Mouse (Mus musculus): ENCODE measurements at regions not wholly inside any gene's neighbourhood (a gene's known extent, or its start where the extent isn't known, plus 50 kb on each side); places are given as distances from the start of the nearest gene placed in this dataset.
A peak's percentile ranks its signal among the peaks of the same experiment; 100 is the strongest.
"Not testable (repeated sequence)": the region's sequence is repeated elsewhere in the genome, so short reads cannot be mapped to it uniquely, and the experiment has no call there.

- H3K27ac ChIP-seq (ENCODE audit: low read depth, low read length), result no peak overlapping the region
- H3K27me3 ChIP-seq (ENCODE audit: control insufficient read depth, insufficient read depth, low read length), result no peaks in the 10 kb centered on the region
- H3K9me3 ChIP-seq (ENCODE audit: control insufficient read depth, low read length), result no peaks in the 10 kb centered on the region
- DNase-seq (ENCODE audit: low spot score, missing footprints), result no peak
- no peak overlapping the region for H3K4me3 ChIP-seq (ENCODE audit: low read depth, low read length)
- H3K9ac ChIP-seq (ENCODE audit: low read length), result no peak overlapping the region
- no peaks in the 10 kb centered on the region for H3K36me3 ChIP-seq (ENCODE audit: control insufficient read depth, insufficient read depth, low read length)
- 82% methylated on average over 7 of the region's 7 CpGs for WGBS
- ATAC-seq (ENCODE audit: low FRiP score), result no peak
- H3K4me1 ChIP-seq (ENCODE audit: control insufficient read depth, insufficient read depth, low read length), result no peaks in the 10 kb centered on the region
- no peak overlapping the region for H3K4me2 ChIP-seq
Measured at GRCm38 (mm10) chr4:6600766-6601367, 1638.0 kb downstream of the Car8 start.

DNA sequence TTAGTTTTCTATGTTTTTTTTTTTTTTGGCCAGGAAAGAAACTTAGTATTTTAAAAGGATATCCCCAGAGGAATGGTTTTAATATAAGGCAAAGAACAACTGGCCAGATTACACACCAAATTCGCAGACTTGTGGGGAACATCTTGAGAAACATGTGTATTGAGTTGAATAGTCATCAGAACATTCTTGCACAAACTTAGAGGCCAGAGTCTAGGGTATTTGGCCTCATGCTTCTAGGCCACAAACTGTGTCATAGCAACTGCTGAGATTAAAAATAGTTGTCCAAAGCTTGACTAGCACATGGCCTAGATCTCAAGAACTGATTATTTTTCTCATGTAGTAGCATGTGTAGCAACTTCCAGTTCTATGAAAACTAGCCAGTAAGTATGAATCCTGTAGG is 1642.5 kb downstream of the Car8 start:
- DNase-seq (ENCODE audit: low spot score, missing footprints) (no peak), ATAC-seq (ENCODE audit: low FRiP score) (no peak)
- Histone ChIP-seq H3K27me3 (ENCODE audit: control insufficient read depth, insufficient read depth, low read length) (no peaks in the 10 kb centered on the region), H3K27ac (ENCODE audit: low read depth, low read length) (no peak overlapping the region), H3K36me3 (ENCODE audit: control insufficient read depth, insufficient read depth, low read length) (no peaks in the 10 kb centered on the region), H3K4me3 (ENCODE audit: low read depth, low read length) (no peak overlapping the region), H3K4me1 (ENCODE audit: control insufficient read depth, insufficient read depth, low read length) (no peaks in the 10 kb centered on the region), H3K9me3 (ENCODE audit: control insufficient read depth, low read length) (no peaks in the 10 kb centered on the region), H3K9ac (ENCODE audit: low read length) (no peak overlapping the region), H3K4me2 (no peak overlapping the region)
- WGBS, result 79% methylated on average over 1 of the region's 1 CpGs

GRCm38 (mm10) chr4:6592890-6593289 is 1646.0 kb downstream of the Car8 start:
- ATAC-seq (ENCODE audit: low FRiP score); H3K27ac ChIP-seq (ENCODE audit: low read depth, low read length); H3K9ac ChIP-seq (ENCODE audit: low read length); H3K4me1 ChIP-seq (ENCODE audit: control insufficient read depth, insufficient read depth, low read length); DNase-seq (ENCODE audit: low spot score, missing footprints); H3K4me3 ChIP-seq (ENCODE audit: low read depth, low read length); H3K4me2 ChIP-seq; H3K27me3 ChIP-seq (ENCODE audit: control insufficient read depth, insufficient read depth, low read length); H3K36me3 ChIP-seq (ENCODE audit: control insufficient read depth, insufficient read depth, low read length); H3K9me3 ChIP-seq (ENCODE audit: control insufficient read depth, low read length): not testable (repeated sequence)
- 69% methylated on average over 3 of the region's 3 CpGs for WGBS

GRCm38 (mm10) chr4:6561604-6562357 is 1677.1 kb downstream of the Car8 start:
- Histone ChIP-seq H3K9me3 (ENCODE audit: control insufficient read depth, low read length) (no peaks in the 10 kb centered on the region), H3K27me3 (ENCODE audit: control insufficient read depth, insufficient read depth, low read length) (no peaks in the 10 kb centered on the region), H3K36me3 (ENCODE audit: control insufficient read depth, insufficient read depth, low read length) (no peaks in the 10 kb centered on the region), H3K9ac (ENCODE audit: low read length) (no peak overlapping the region), H3K4me1 (ENCODE audit: control insufficient read depth, insufficient read depth, low read length) (no peaks in the 10 kb centered on the region), H3K4me3 (ENCODE audit: low read depth, low read length) (no peak overlapping the region), H3K4me2 (no peak overlapping the region), H3K27ac (ENCODE audit: low read depth, low read length) (no peak overlapping the region)
- DNase-seq (ENCODE audit: low spot score, missing footprints) (peak; percentile 90), ATAC-seq (ENCODE audit: low FRiP score) (peak; percentile 74)
- 35% methylated on average over 11 of the region's 11 CpGs for WGBS

GRCm38 (mm10) chr4:6539626-6540025 is 1699.2 kb downstream of the Car8 start:
- Histone ChIP-seq H3K36me3 (ENCODE audit: control insufficient read depth, insufficient read depth, low read length) (no peaks in the 10 kb centered on the region), H3K9me3 (ENCODE audit: control insufficient read depth, low read length) (no peaks in the 10 kb centered on the region), H3K27ac (ENCODE audit: low read depth, low read length) (no peak overlapping the region), H3K27me3 (ENCODE audit: control insufficient read depth, insufficient read depth, low read length) (no peaks in the 10 kb centered on the region), H3K4me1 (ENCODE audit: control insufficient read depth, insufficient read depth, low read length) (no peaks in the 10 kb centered on the region), H3K4me2 (no peak overlapping the region), H3K4me3 (ENCODE audit: low read depth, low read length) (no peak overlapping the region), H3K9ac (ENCODE audit: low read length) (no peak overlapping the region)
- WGBS, result 95% methylated on average over 5 of the region's 5 CpGs
- no peak for DNase-seq (ENCODE audit: low spot score, missing footprints)
- no peak for ATAC-seq (ENCODE audit: low FRiP score)

- Histone ChIP-seq H3K9me3 (ENCODE audit: control insufficient read depth, low read length) (no peaks in the 10 kb centered on the region), H3K27ac (ENCODE audit: low read depth, low read length) (no peak overlapping the region), H3K9ac (ENCODE audit: low read length) (no peak overlapping the region), H3K4me2 (no peak overlapping the region), H3K36me3 (ENCODE audit: control insufficient read depth, insufficient read depth, low read length) (no peaks in the 10 kb centered on the region), H3K4me1 (ENCODE audit: control insufficient read depth, insufficient read depth, low read length) (no peaks in the 10 kb centered on the region), H3K4me3 (ENCODE audit: low read depth, low read length) (no peak overlapping the region), H3K27me3 (ENCODE audit: control insufficient read depth, insufficient read depth, low read length) (no peaks in the 10 kb centered on the region)
- 86% methylated on average over 1 of the region's 1 CpGs for WGBS
- DNase-seq (ENCODE audit: low spot score, missing footprints) (no peak), ATAC-seq (ENCODE audit: low FRiP score) (no peak)
Measured at GRCm38 (mm10) chr4:6532441-6532840, 1706.4 kb downstream of the Car8 start.

DNA sequence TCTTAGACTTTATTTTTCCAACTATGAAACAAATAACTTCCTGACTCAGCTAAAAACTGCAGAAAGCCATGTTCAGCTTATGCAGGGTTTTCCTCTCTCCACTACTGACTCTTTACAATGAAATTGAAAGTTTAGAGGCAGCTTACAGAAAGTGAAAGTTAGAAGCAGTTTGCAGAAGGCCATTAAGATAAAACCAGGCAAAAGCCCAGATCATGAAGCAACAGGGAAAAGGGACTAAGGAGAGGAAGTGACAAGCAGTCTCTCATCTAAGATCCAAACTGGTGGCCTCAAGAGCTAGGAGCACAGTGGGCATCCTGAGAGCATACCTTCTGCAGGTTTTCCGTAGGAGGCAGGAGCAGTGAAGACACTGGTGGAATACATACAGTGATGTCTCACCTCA is 1721.2 kb downstream of the Car8 start:
- Histone ChIP-seq H3K9ac (ENCODE audit: low read length) (no peak overlapping the region), H3K27me3 (ENCODE audit: control insufficient read depth, insufficient read depth, low read length) (no peaks in the 10 kb centered on the region), H3K4me1 (ENCODE audit: control insufficient read depth, insufficient read depth, low read length) (no peaks in the 10 kb centered on the region), H3K9me3 (ENCODE audit: control insufficient read depth, low read length) (no peaks in the 10 kb centered on the region), H3K27ac (ENCODE audit: low read depth, low read length) (no peak overlapping the region), H3K4me3 (ENCODE audit: low read depth, low read length) (no peak overlapping the region), H3K36me3 (ENCODE audit: control insufficient read depth, insufficient read depth, low read length) (no peaks in the 10 kb centered on the region), H3K4me2 (no peak overlapping the region)
- no peak for DNase-seq (ENCODE audit: low spot score, missing footprints)
- WGBS, result 96% methylated on average over 1 of the region's 1 CpGs
- no peak for ATAC-seq (ENCODE audit: low FRiP score)

- peak; percentile 72 for ATAC-seq (ENCODE audit: low FRiP score)
- H3K9me3 ChIP-seq (ENCODE audit: control insufficient read depth, low read length), result no peaks in the 10 kb centered on the region
- no peaks in the 10 kb centered on the region for H3K27me3 ChIP-seq (ENCODE audit: control insufficient read depth, insufficient read depth, low read length)
- no peaks in the 10 kb centered on the region for H3K36me3 ChIP-seq (ENCODE audit: control insufficient read depth, insufficient read depth, low read length)
- H3K4me3 ChIP-seq (ENCODE audit: low read depth, low read length), result no peak overlapping the region
- H3K27ac ChIP-seq (ENCODE audit: low read depth, low read length), result no peak overlapping the region
- WGBS, result 24% methylated on average over 6 of the region's 6 CpGs
- no peak overlapping the region for H3K4me2 ChIP-seq
- no peaks in the 10 kb centered on the region for H3K4me1 ChIP-seq (ENCODE audit: control insufficient read depth, insufficient read depth, low read length)
- no peak overlapping the region for H3K9ac ChIP-seq (ENCODE audit: low read length)
- DNase-seq (ENCODE audit: low spot score, missing footprints), result peak; percentile 98
Measured at GRCm38 (mm10) chr4:6514823-6515222, 1721.7 kb upstream of the Impad1 start.

GRCm38 (mm10) chr4:6513635-6514034 is 1720.5 kb upstream of the Impad1 start:
- H3K4me2 ChIP-seq, result no peak overlapping the region
- H3K36me3 ChIP-seq (ENCODE audit: control insufficient read depth, insufficient read depth, low read length), result no peaks in the 10 kb centered on the region
- DNase-seq (ENCODE audit: low spot score, missing footprints) (no peak), ATAC-seq (ENCODE audit: low FRiP score) (no peak)
- 69% methylated on average over 3 of the region's 3 CpGs for WGBS
- H3K27me3 ChIP-seq (ENCODE audit: control insufficient read depth, insufficient read depth, low read length), result no peaks in the 10 kb centered on the region
- no peak overlapping the region for H3K9ac ChIP-seq (ENCODE audit: low read length)
- no peaks in the 10 kb centered on the region for H3K4me1 ChIP-seq (ENCODE audit: control insufficient read depth, insufficient read depth, low read length)
- H3K4me3 ChIP-seq (ENCODE audit: low read depth, low read length), result no peak overlapping the region
- H3K27ac ChIP-seq (ENCODE audit: low read depth, low read length), result no peak overlapping the region
- no peaks in the 10 kb centered on the region for H3K9me3 ChIP-seq (ENCODE audit: control insufficient read depth, low read length)

Data from midbrain, embryonic 11.5 days (tissue).